Mouse (Mus musculus) bone marrow macrophage, adult 2 months (primary cell): ENCODE data around the gene Apip. TPM values are rescaled to one million over a fixed set of nuclear protein-coding genes. Genes with fewer than 3 reads are reported as not detected.

Experiments used
- H3K27ac ChIP-seq: 2 replicates; pipeline ENCODE4 v1.5.1; 2012; ENCODE audit warnings: low read depth, low read length; ENCODE audit not compliant: insufficient read depth
- H3K4me1 ChIP-seq: 2 replicates; pipeline ENCODE4 v1.6.1; 2012; ENCODE audit warnings: low read length; ENCODE audit not compliant: control insufficient read depth, insufficient read depth
- H3K4me3 ChIP-seq: 2 replicates; pipeline ENCODE4 v1.5.1; 2012; ENCODE audit warnings: mild to moderate bottlenecking, low read length, moderate library complexity; ENCODE audit not compliant: insufficient read depth
- CTCF ChIP-seq: IDR thresholded peaks from 2 replicates; pipeline ENCODE4 v1.5.1; 2012; ENCODE audit warnings: low read depth, mild to moderate bottlenecking, low read length, moderate library complexity
- POLR2A ChIP-seq: IDR thresholded peaks from 2 replicates; pipeline ENCODE4 v1.6.1; 2012; ENCODE audit warnings: mild to moderate bottlenecking, low read depth, low read length, borderline replicate concordance
- polyA plus RNA-seq: library from polyadenylated mRNA; stranded (reverse); fragments of >200 nt; gene quantifications from 2 replicates; pipeline ENCODE4 v1.2.4, GENCODE M21; 2012; ENCODE audit not compliant: missing spikeins, insufficient read depth, insufficient read length

Gene Apip
- polyA plus RNA-seq, 1 experiment, result 44.1 TPM

- TF ChIP-seq CTCF (no peak), POLR2A (no peak)
- H3K4me1 ChIP-seq, result no peaks in the 10 kb centered on the region
- no peak overlapping the region for H3K4me3 ChIP-seq
- H3K27ac ChIP-seq, result no peak overlapping the region
Observed at GRCm38 (mm10) chr2:103089521-103089920, 16.0 kb downstream of the Apip start.

GRCm38 (mm10) chr2:103102595-103102994, 29.1 kb downstream of the Apip start:
- no peak for TF ChIP-seq CTCF
- no peak for TF ChIP-seq POLR2A
- H3K4me1 ChIP-seq, result no peaks in the 10 kb centered on the region

GRCm38 (mm10) chr2:103106172-103106571, 32.7 kb downstream of the Apip start:
- TF ChIP-seq CTCF (no peak), POLR2A (no peak)
- no peaks in the 10 kb centered on the region for H3K4me1 ChIP-seq
- no peak overlapping the region for H3K4me3 ChIP-seq
- H3K27ac ChIP-seq, result no peak overlapping the region

More at GRCm38 (mm10) chr2:103102595-103102994, 29.1 kb downstream of the Apip start:
- no peak overlapping the region for H3K4me3 ChIP-seq
- no peak overlapping the region for H3K27ac ChIP-seq

- no peak for TF ChIP-seq POLR2A
- TF ChIP-seq CTCF, result no peak
- Histone ChIP-seq H3K4me1 (no peaks in the 10 kb centered on the region), H3K4me3 (no peak overlapping the region), H3K27ac (no peak overlapping the region)
Observed at GRCm38 (mm10) chr2:103111669-103112068, 38.2 kb downstream of the Apip start.

- no peak overlapping the region for H3K4me3 ChIP-seq
- no peak overlapping the region for H3K27ac ChIP-seq
- no peaks in the 10 kb centered on the region for H3K4me1 ChIP-seq
- TF ChIP-seq CTCF (no peak), POLR2A (no peak)
Observed at GRCm38 (mm10) chr2:103117212-103117611, 43.7 kb downstream of the Apip start.

- Histone ChIP-seq H3K27ac (no peak overlapping the region), H3K4me1 (no peaks in the 10 kb centered on the region), H3K4me3 (no peak overlapping the region)
- TF ChIP-seq CTCF (no peak), POLR2A (no peak)
Observed at GRCm38 (mm10) chr2:103118324-103119196, 45.1 kb downstream of the Apip start.

GRCm38 (mm10) chr2:103119197-103119854, 45.9 kb downstream of the Apip start:
- Histone ChIP-seq H3K4me1 (no peaks in the 10 kb centered on the region), H3K27ac (no peak overlapping the region), H3K4me3 (no peak overlapping the region)
- TF ChIP-seq POLR2A, result no peak
- no peak for TF ChIP-seq CTCF

GRCm38 (mm10) chr2:103129676-103130075, 56.2 kb downstream of the Apip start:
- no peak overlapping the region for H3K4me3 ChIP-seq
- TF ChIP-seq CTCF (no peak), POLR2A (no peak)

GRCm38 (mm10) chr2:103131145-103131544, 57.7 kb downstream of the Apip start:
- no peak for TF ChIP-seq CTCF
- no peak overlapping the region for H3K4me3 ChIP-seq
- H3K4me1 ChIP-seq, result no peaks in the 10 kb centered on the region
- H3K27ac ChIP-seq, result no peak overlapping the region

More at GRCm38 (mm10) chr2:103129676-103130075, 56.2 kb downstream of the Apip start:
- Histone ChIP-seq H3K4me1 (no peaks in the 10 kb centered on the region), H3K27ac (no peak overlapping the region)

- Histone ChIP-seq H3K27ac (no peak overlapping the region), H3K4me1 (no peaks in the 10 kb centered on the region), H3K4me3 (no peak overlapping the region)
- TF ChIP-seq CTCF, result no peak
- no peak for TF ChIP-seq POLR2A
Observed at GRCm38 (mm10) chr2:103138529-103139265, 65.2 kb downstream of the Apip start.

Other genes with a start within 250 kb of the Apip start
- 141 and 156 TPM in 2 replicates for gene Cd44, start 172.0 kb upstream of the Apip start, polyA plus RNA-seq
- 9.8 and 12.2 TPM in 2 replicates for gene Pdhx, start 162 bp upstream of the Apip start, polyA plus RNA-seq
- not detected in 2 replicates for gene Ehf, start 229.6 kb downstream of the Apip start, polyA plus RNA-seq